Mouse (Mus musculus): ENCODE data around the gene Fscn2.
"Not testable (repeated sequence)": the region's sequence is repeated elsewhere in the genome, so short reads cannot be mapped to it uniquely, and the experiment has no call there.

The Fscn2 gene

GRCm38 (mm10) chr11:120404814-120405213, 43.5 kb downstream of the Fscn2 start:
- DNase-seq (ENCODE audit: low spot score), result no peak

GRCm38 (mm10) chr11:120405867-120406266, 44.5 kb downstream of the Fscn2 start:
- DNase-seq (ENCODE audit: low spot score), result no peak

- DNase-seq (ENCODE audit: low spot score), result no peak
These were observed 45.1 kb downstream of the Fscn2 start for GRCm38 (mm10) chr11:120406445-120406844.

- not testable (repeated sequence) for DNase-seq (ENCODE audit: low spot score)
These were observed 52.3 kb downstream of the Fscn2 start for GRCm38 (mm10) chr11:120413621-120414020.

All from ovary, postnatal 14 days (tissue).